Comparison of ENCODE assay signal across 26 mouse cellular contexts in the genomic region with DNA sequence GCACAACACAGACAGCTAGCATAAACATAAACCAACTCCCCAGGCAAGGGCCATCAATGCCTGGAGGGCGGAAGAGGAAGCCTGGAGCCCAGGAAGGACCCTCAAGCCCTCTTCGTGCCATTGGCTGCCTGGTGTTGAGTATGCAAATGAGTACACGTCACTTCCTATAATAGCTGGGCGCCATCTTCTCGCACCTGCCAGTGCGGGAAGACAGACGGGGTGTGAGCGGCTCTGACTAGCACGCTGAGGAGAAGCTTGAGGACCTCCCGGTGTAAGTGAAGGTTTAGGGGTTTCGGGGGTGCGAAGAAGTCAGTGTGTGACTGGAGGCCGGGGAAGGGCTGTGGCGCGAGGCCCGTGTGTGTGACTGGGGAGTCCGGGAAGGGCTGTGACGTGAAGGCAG.
A peak's percentile ranks its signal among the peaks of the same experiment; 100 is the strongest.
DNase-seq lines count a peak whose midpoint lies in the region; ATAC-seq and TF ChIP-seq lines count a peak whose summit lies in the region.
"Had no signal": no experiment of that assay in that cellular context is flagged by ENCODE, and none has a peak within 500 bp of the region (broad histone marks: within the 10 kb centered on the region; RNA-seq: fewer than 3 reads in every experiment).

No protein-coding gene starts in this region.

- no peak for TF ChIP-seq CTCF in testis, adult 2 months (IDR thresholded peaks at IDR 0.05; ENCODE audit: control insufficient read depth, insufficient read depth, insufficient replicate concordance, low read depth, low read length)

- H3K9me3 ChIP-seq in embryonic facial prominence, embryonic 12.5 days: no peaks in the 10 kb centered on the region
- no peaks in the 10 kb centered on the region for H3K9me3 ChIP-seq in embryonic facial prominence, embryonic 10.5 days
- H3K9me3 ChIP-seq in forebrain, embryonic 12.5 days: peaks cover 5% of the 10 kb centered on the region; the same call in 1 of the 2 replicates
- H3K9me3 ChIP-seq: embryonic facial prominence, embryonic 13.5 days; forebrain, embryonic 13.5 days; heart, embryonic 15.5 days; hindbrain, embryonic 15.5 days had no signal

- no peaks in the 10 kb centered on the region for H3K36me3 ChIP-seq in embryonic facial prominence, embryonic 12.5 days
- H3K36me3 ChIP-seq in embryonic facial prominence, embryonic 10.5 days (replicated peaks): no peaks in the 10 kb centered on the region
- no peaks in the 10 kb centered on the region; the same call in 1 of the 2 replicates for H3K36me3 ChIP-seq in testis, adult 2 months (ENCODE audit: control insufficient read depth, insufficient read depth, low read length)
- no peaks in the 10 kb centered on the region for H3K36me3 ChIP-seq in forebrain, embryonic 12.5 days (replicated peaks)
- H3K36me3 ChIP-seq: embryonic facial prominence, embryonic 13.5 days; heart, embryonic 12.5 days; heart, embryonic 15.5 days; hindbrain, embryonic 12.5 days; hindbrain, embryonic 15.5 days had no signal

- peak; percentile 91 for TF ChIP-seq POLR2A in testis, adult 2 months (IDR thresholded peaks at IDR 0.05; ENCODE audit: control insufficient read depth, low read depth, low read length)

- no peaks in the 10 kb centered on the region for H3K27me3 ChIP-seq in embryonic facial prominence, embryonic 12.5 days
- no peaks in the 10 kb centered on the region for H3K27me3 ChIP-seq in embryonic facial prominence, embryonic 10.5 days (replicated peaks; ENCODE audit: low read depth, poor library complexity, severe bottlenecking)
- no peaks in the 10 kb centered on the region for H3K27me3 ChIP-seq in testis, adult 2 months (ENCODE audit: control insufficient read depth, insufficient read depth, low read length)
- no peaks in the 10 kb centered on the region for H3K27me3 ChIP-seq in forebrain, embryonic 12.5 days
- H3K27me3 ChIP-seq: embryonic facial prominence, embryonic 13.5 days; forebrain, embryonic 13.5 days; heart, embryonic 12.5 days; heart, embryonic 15.5 days; hindbrain, embryonic 12.5 days; hindbrain, embryonic 15.5 days had no signal

- no peak overlapping the region for H3K27ac ChIP-seq in embryonic facial prominence, embryonic 12.5 days
- H3K27ac ChIP-seq in embryonic facial prominence, embryonic 10.5 days (replicated peaks): no peak overlapping the region
- H3K27ac ChIP-seq in testis, adult 2 months (ENCODE audit: control insufficient read depth, insufficient read depth, low read depth, low read length): peak overlapping the region; percentile 82
- H3K27ac ChIP-seq in forebrain, embryonic 12.5 days: no peak overlapping the region
- H3K27ac ChIP-seq: embryonic facial prominence, embryonic 13.5 days; forebrain, embryonic 13.5 days; heart, embryonic 15.5 days; hindbrain, embryonic 12.5 days; hindbrain, embryonic 15.5 days had no signal

- no peak overlapping the region for H3K4me2 ChIP-seq in embryonic facial prominence, embryonic 12.5 days (replicated peaks)
- H3K4me2 ChIP-seq in forebrain, embryonic 12.5 days: no peak overlapping the region
- H3K4me2 ChIP-seq: embryonic facial prominence, embryonic 13.5 days; forebrain, embryonic 13.5 days; heart, embryonic 12.5 days; heart, embryonic 15.5 days; hindbrain, embryonic 12.5 days; hindbrain, embryonic 15.5 days had no signal

- DNase-seq in embryonic facial prominence, embryonic 10.5 days (ENCODE audit: low spot score): no peak
- DNase-seq in testis, postnatal 10 days (ENCODE audit: low spot score): no peak
- peak; percentile 4 for DNase-seq in WW6 (ENCODE audit: low read depth, low spot score)
- DNase-seq in right cerebral cortex, postnatal 36 days (ENCODE audit: low spot score in 2 of 2): no peak
- no peak for DNase-seq in lung, postnatal 4 days
- DNase-seq: adrenal gland, adult 8-10 months; adrenal gland, postnatal 25 days; cerebellum, adult 11-12 months; cerebellum, adult 8-10 months; cerebellum, postnatal 10 days; cerebellum, postnatal 36 days; gastrocnemius, postnatal 10 days; gastrocnemius, postnatal 36 days had no signal

- WGBS in embryonic facial prominence, embryonic 12.5 days: 95% methylated on average over 18 of the region's 18 CpGs
- 96% methylated on average over 18 of the region's 18 CpGs for whole genome bisulfite sequencing in embryonic facial prominence, embryonic 10.5 days
- 96% methylated on average over 18 of the region's 18 CpGs for WGBS in forebrain, embryonic 12.5 days

- no peak overlapping the region for H3K4me3 ChIP-seq in embryonic facial prominence, embryonic 12.5 days
- no peak overlapping the region for H3K4me3 ChIP-seq in embryonic facial prominence, embryonic 10.5 days
- peak overlapping the region; percentile 90 for H3K4me3 ChIP-seq in testis, adult 2 months (ENCODE audit: control insufficient read depth, low read depth, low read length)
- no peak overlapping the region for H3K4me3 ChIP-seq in forebrain, embryonic 12.5 days (replicated peaks)
- H3K4me3 ChIP-seq: embryonic facial prominence, embryonic 13.5 days; erythroblast, embryonic 14.5 days; forebrain, embryonic 13.5 days; heart, embryonic 12.5 days; heart, embryonic 15.5 days; hindbrain, embryonic 12.5 days; hindbrain, embryonic 15.5 days had no signal

- peak; percentile 35; the same call in 1 of the 2 replicates for ATAC-seq in embryonic facial prominence, embryonic 12.5 days (ENCODE audit: insufficient number of reproducible peaks, insufficient read depth, low FRiP score, low TSS enrichment)
- ATAC-seq in forebrain, embryonic 12.5 days (ENCODE audit: low FRiP score): no peak
- ATAC-seq: activated CD4-positive, CD25-positive, alpha-beta regulatory T cell, adult 4 months; forebrain, embryonic 13.5 days; forebrain, embryonic 16.5 days; intestine, postnatal 0 days had no signal

- H3K4me1 ChIP-seq in embryonic facial prominence, embryonic 12.5 days: no peaks in the 10 kb centered on the region
- no peaks in the 10 kb centered on the region for H3K4me1 ChIP-seq in embryonic facial prominence, embryonic 10.5 days
- H3K4me1 ChIP-seq in testis, adult 2 months (ENCODE audit: control insufficient read depth, insufficient read depth, low read length): peaks cover 8% of the 10 kb centered on the region
- H3K4me1 ChIP-seq in forebrain, embryonic 12.5 days: no peaks in the 10 kb centered on the region
- H3K4me1 ChIP-seq: embryonic facial prominence, embryonic 13.5 days; forebrain, embryonic 13.5 days; heart, embryonic 12.5 days; heart, embryonic 15.5 days; hindbrain, embryonic 12.5 days; hindbrain, embryonic 15.5 days had no signal

- H3K9ac ChIP-seq in embryonic facial prominence, embryonic 12.5 days: no peak overlapping the region
- H3K9ac ChIP-seq in forebrain, embryonic 12.5 days: no peak overlapping the region
- H3K9ac ChIP-seq: embryonic facial prominence, embryonic 13.5 days; forebrain, embryonic 13.5 days; heart, embryonic 12.5 days; heart, embryonic 15.5 days; hindbrain, embryonic 12.5 days; hindbrain, embryonic 15.5 days had no signal
